Mouse (Mus musculus) kidney, adult 2 months (tissue): Measurements from ENCODE around the gene Spata7. TPM values are rescaled to one million over a fixed set of nuclear protein-coding genes. Genes with fewer than 3 reads are reported as not detected.
A peak's percentile ranks its signal among the peaks of the same experiment; 100 is the strongest.

Experiments used
- DNase-seq: peaks from one replicate; pipeline ENCODE4 v3.0.0; 2021
- H3K27ac ChIP-seq: fragments of 200-500 bp; 2 replicates; pipeline ENCODE4 v1.5.1; 2012; ENCODE audit warnings: low read depth, low read length, control low read depth, inconsistent platforms; ENCODE audit not compliant: insufficient read depth
- H3K27me3 ChIP-seq: fragments of 200-500 bp; replicated peaks from 2 replicates; pipeline ENCODE4 v1.6.1; 2012; ENCODE audit warnings: mild to moderate bottlenecking, moderate library complexity, low read length, inconsistent platforms; ENCODE audit not compliant: control insufficient read depth, insufficient read depth
- H3K36me3 ChIP-seq: fragments of 200-500 bp; 2 replicates; pipeline ENCODE4 v1.6.1; 2012; ENCODE audit warnings: mild to moderate bottlenecking, moderate library complexity, low read length, inconsistent platforms; ENCODE audit not compliant: control insufficient read depth, insufficient read depth
- H3K4me1 ChIP-seq: fragments of 200-500 bp; 2 replicates; pipeline ENCODE4 v1.6.1; 2011; ENCODE audit warnings: low read length; ENCODE audit not compliant: control insufficient read depth, insufficient read depth
- H3K4me3 ChIP-seq: fragments of 200-500 bp; 2 replicates; pipeline ENCODE4 v1.5.1; 2011; ENCODE audit warnings: mild to moderate bottlenecking, low read depth, low read length, control low read depth; ENCODE audit not compliant: insufficient read depth
- CTCF ChIP-seq: fragments of 200-500 bp; conservative IDR thresholded peaks from 2 replicates; pipeline ENCODE4 v1.5.1; 2011; ENCODE audit warnings: low read depth, mild to moderate bottlenecking, control low read depth, low read length, moderate library complexity, mixed read lengths; ENCODE audit not compliant: insufficient read depth, insufficient read length
- POLR2A ChIP-seq: fragments of 200-500 bp; IDR thresholded peaks from one replicate; pipeline ENCODE4 v1.6.1; 2011; ENCODE audit warnings: low read depth, low read length, control low read depth
- WGBS: fragments of 180-500 bp; shearing (Covaris S2); methylation state at CpG from one replicate; pipeline ENCODE4 v1.1.7; 2018; 5-methylcytosine and 5-hydroxymethylcytosine counted together
- polyA plus RNA-seq: library from polyadenylated mRNA; depleted of rRNA; stranded (reverse); fragments of >200 nt; gene quantifications from 2 replicates; pipeline ENCODE4 v1.2.3, GENCODE M21; 2012

The Spata7 gene
- polyA plus RNA-seq, 1 experiment: 3.2 TPM

DNA sequence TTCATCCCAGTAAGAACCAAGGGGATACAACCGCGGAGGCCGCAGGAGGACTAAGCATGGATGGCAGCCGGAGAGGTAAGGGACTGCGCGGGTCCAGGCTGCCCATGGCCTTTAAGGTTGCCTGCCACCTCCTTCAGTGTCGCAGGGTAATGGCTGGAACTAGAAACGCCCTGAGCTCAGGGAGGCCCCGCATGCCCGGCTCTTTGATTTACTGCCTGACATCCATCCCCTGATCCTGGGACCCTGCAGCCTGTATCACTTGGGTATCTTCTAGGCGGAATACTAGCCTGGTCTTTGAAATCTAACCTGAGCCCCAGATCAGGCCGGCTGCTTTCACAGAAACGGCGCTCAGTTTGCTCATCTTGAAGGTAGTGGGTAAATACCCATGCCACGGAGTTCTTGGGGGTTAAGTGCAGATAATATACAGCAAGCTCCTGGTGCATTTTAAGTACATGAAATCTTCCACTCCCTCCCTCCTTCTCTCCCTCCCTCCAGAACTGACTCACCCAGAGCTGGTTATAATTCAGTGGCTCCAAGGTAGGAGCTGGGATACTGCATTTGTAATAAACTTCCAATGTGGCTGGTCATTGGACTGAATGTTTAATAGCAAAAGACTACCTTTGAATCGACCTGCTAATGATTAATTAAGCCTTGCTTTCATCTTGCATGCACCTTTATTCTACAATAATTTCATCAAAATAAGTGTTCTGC, 458 bp downstream of the Spata7 start:
- under 1% methylated on average over 16 of the region's 16 CpGs for WGBS
- no peaks in the 10 kb centered on the region for H3K36me3 ChIP-seq
- H3K4me1 ChIP-seq: no peaks in the 10 kb centered on the region; the same call in 1 of the 2 replicates
- peak overlapping the region; percentile 57 for H3K27ac ChIP-seq
- DNase-seq: peak; percentile 50
- no peak for TF ChIP-seq POLR2A
- TF ChIP-seq CTCF: no peak
- H3K4me3 ChIP-seq: peak overlapping the region; percentile 100
- no peaks in the 10 kb centered on the region for H3K27me3 ChIP-seq

DNA sequence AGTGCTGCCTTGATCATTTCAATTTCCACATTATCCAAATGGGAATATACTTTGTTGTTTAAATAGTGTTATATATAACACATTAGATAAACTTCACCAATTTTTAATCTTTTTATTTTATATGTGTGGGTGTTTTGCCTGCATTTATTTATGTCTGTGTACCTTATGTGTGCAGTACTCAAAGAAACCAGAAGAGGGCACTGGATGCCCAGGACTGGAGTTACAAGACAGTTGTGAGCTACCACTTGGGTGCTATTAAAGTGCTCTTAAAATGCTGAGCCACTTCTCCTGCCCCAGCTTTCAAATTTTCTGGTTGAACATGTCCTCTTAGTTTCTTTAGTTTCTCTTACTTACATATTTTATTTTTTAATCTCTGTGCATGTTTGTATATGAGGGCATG, 16.9 kb downstream of the Spata7 start:
- TF ChIP-seq POLR2A: no peak
- TF ChIP-seq CTCF: no peak
- Histone ChIP-seq H3K27ac (no peak overlapping the region), H3K4me3 (no peak overlapping the region), H3K27me3 (no peaks in the 10 kb centered on the region), H3K4me1 (no peaks in the 10 kb centered on the region), H3K36me3 (peaks cover 2% of the 10 kb centered on the region)
- DNase-seq: no peak

GRCm38 (mm10) chr12:98656873-98657272, 28.9 kb downstream of the Spata7 start:
- Histone ChIP-seq H3K27ac (no peak overlapping the region), H3K4me1 (no peaks in the 10 kb centered on the region), H3K36me3 (no peaks in the 10 kb centered on the region; the same call in 1 of the 2 replicates), H3K27me3 (no peaks in the 10 kb centered on the region), H3K4me3 (no peak overlapping the region)
- no peak for DNase-seq
- TF ChIP-seq CTCF: no peak
- TF ChIP-seq POLR2A: no peak
- WGBS: 69% methylated on average over 2 of the region's 2 CpGs

- H3K27me3 ChIP-seq: no peaks in the 10 kb centered on the region
- 94% methylated on average over 7 of the region's 7 CpGs for WGBS
- DNase-seq: no peak
- no peaks in the 10 kb centered on the region for H3K4me1 ChIP-seq
- no peak overlapping the region for H3K27ac ChIP-seq
- no peak overlapping the region for H3K4me3 ChIP-seq
- no peaks in the 10 kb centered on the region; the same call in 1 of the 2 replicates for H3K36me3 ChIP-seq
- no peak for TF ChIP-seq POLR2A
- no peak for TF ChIP-seq CTCF
Measured at GRCm38 (mm10) chr12:98662617-98663016, 34.7 kb downstream of the Spata7 start.

DNA sequence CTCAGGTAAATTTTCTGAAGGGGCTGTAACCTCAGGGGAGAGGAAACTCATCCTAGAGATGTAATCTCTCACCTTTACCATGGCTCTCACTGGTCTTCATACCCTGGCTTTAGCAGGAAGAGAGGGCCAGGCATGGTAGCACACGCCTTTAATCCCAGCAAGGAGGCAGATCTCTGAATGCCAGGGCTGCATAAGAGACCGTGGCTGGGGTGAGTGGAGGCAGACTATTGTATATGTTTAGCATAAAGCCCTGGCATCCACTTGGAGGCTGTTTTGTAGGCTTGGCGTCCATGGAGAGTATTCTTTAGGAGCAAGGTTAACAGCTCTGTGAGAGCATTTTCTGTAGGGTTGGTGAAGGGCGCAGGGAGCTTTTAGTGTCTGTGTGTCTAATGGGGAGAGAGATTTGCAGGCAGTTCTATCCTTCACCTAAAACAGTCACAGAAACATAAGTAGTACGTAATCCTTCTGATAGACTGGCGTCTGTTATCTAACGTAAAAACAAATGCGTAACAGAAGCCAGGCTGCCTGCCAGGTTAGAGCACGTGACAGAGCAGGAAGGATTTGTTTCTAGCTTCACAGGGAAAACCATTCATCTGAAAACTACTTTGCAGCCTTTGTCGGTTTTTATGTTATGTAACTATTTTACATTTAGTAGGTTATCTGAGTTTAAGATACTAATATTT, 40.3 kb downstream of the Spata7 start:
- Histone ChIP-seq H3K4me3 (no peak overlapping the region), H3K36me3 (no peaks in the 10 kb centered on the region), H3K27ac (peak overlapping the region; percentile 55), H3K4me1 (peaks cover 4% of the 10 kb centered on the region; the same call in 1 of the 2 replicates), H3K27me3 (no peaks in the 10 kb centered on the region)
- TF ChIP-seq CTCF (no peak), POLR2A (no peak)
- 42% methylated on average over 10 of the region's 10 CpGs for WGBS
- peak; percentile 90 for DNase-seq

- Histone ChIP-seq H3K4me1 (peaks cover 4% of the 10 kb centered on the region; the same call in 1 of the 2 replicates), H3K4me3 (no peak overlapping the region), H3K27me3 (no peaks in the 10 kb centered on the region), H3K36me3 (no peaks in the 10 kb centered on the region), H3K27ac (no peak overlapping the region)
- WGBS: 92% methylated on average over 10 of the region's 10 CpGs
- TF ChIP-seq CTCF (no peak), POLR2A (no peak)
- DNase-seq: no peak
Measured at GRCm38 (mm10) chr12:98669086-98669485, 41.1 kb downstream of the Spata7 start.

DNA sequence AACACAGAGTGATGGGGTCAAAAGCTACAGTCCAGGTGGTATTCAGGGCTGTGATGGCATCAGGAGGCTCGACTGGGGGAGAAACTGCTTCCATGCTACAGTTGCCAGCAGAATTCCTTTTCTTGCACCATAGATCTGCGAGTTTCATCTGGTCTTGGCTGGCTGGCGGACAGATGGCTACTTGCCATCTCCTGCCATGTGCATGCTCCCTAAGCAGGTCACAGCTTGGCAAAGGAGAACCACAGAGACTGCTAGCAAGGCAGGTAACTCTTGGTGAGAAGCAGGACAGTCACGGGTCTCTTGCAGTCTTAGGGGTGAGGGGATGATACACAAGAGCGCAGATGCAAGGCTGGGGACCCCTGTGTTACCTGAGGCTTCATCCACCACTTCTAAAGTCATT, 41.9 kb downstream of the Spata7 start:
- H3K4me1 ChIP-seq: peaks cover 4% of the 10 kb centered on the region; the same call in 1 of the 2 replicates
- peak; percentile 87 for DNase-seq
- WGBS: 50% methylated on average over 5 of the region's 5 CpGs
- TF ChIP-seq CTCF (no peak), POLR2A (no peak)
- H3K27me3 ChIP-seq: no peaks in the 10 kb centered on the region
- H3K4me3 ChIP-seq: no peak overlapping the region
- no peak overlapping the region for H3K27ac ChIP-seq
- no peaks in the 10 kb centered on the region for H3K36me3 ChIP-seq
